Mouse (Mus musculus) splenic B cell, adult 2 months (primary cell): ENCODE measurements around the gene Qpct.

ENCODE experiments used
- DNase-seq: peaks from one replicate; pipeline ENCODE4 v3.0.0-alpha.2; 2011; ENCODE audit warnings: low read depth, low spot score
- H3K27me3 ChIP-seq: 2 replicates; pipeline ENCODE4 v1.6.1; 2012; ENCODE audit warnings: mild to moderate bottlenecking, low read length, moderate library complexity, mixed read lengths; ENCODE audit not compliant: control insufficient read depth, poor library complexity, insufficient read depth, severe bottlenecking
- H3K36me3 ChIP-seq: 2 replicates; pipeline ENCODE4 v1.6.1; 2012; ENCODE audit warnings: mild to moderate bottlenecking, low read length, moderate library complexity, mixed read lengths; ENCODE audit not compliant: control insufficient read depth, poor library complexity, insufficient read depth, severe bottlenecking

Gene Qpct

GRCm38 (mm10) chr17:79051606-79052005 is at the start of gene Qpct:
Qpct (plus strand) TSS chr17:79051906.
- Histone ChIP-seq H3K27me3 (no peaks in the 10 kb centered on the region), H3K36me3 (no peaks in the 10 kb centered on the region)
- no peak for DNase-seq

- no peak for DNase-seq
- H3K27me3 ChIP-seq, result no peaks in the 10 kb centered on the region
- peaks cover 8% of the 10 kb centered on the region for H3K36me3 ChIP-seq
These were observed 38.1 kb upstream of the Qpct start for GRCm38 (mm10) chr17:79013625-79014024.

GRCm38 (mm10) chr17:79014911-79015685 is 36.6 kb upstream of the Qpct start:
- Histone ChIP-seq H3K27me3 (no peaks in the 10 kb centered on the region), H3K36me3 (peaks cover 8% of the 10 kb centered on the region)
- DNase-seq, result no peak

- Histone ChIP-seq H3K27me3 (no peaks in the 10 kb centered on the region), H3K36me3 (peaks cover 8% of the 10 kb centered on the region)
- no peak for DNase-seq
These were observed 35.9 kb upstream of the Qpct start for GRCm38 (mm10) chr17:79015831-79016230.

GRCm38 (mm10) chr17:79018422-79018821 is 33.3 kb upstream of the Qpct start:
- no peaks in the 10 kb centered on the region for H3K36me3 ChIP-seq
- DNase-seq, result no peak
- H3K27me3 ChIP-seq, result no peaks in the 10 kb centered on the region

GRCm38 (mm10) chr17:79019726-79020207 is 31.9 kb upstream of the Qpct start:
- Histone ChIP-seq H3K36me3 (no peaks in the 10 kb centered on the region), H3K27me3 (no peaks in the 10 kb centered on the region)
- peak; percentile 11 for DNase-seq

GRCm38 (mm10) chr17:79020208-79020983 is 31.3 kb upstream of the Qpct start, which contains the start of gene Prkd3:
Prkd3 (minus strand) TSS chr17:79020816.
- DNase-seq, result peak; percentile 60
- H3K36me3 ChIP-seq, result no peaks in the 10 kb centered on the region
- H3K27me3 ChIP-seq, result no peaks in the 10 kb centered on the region

- Histone ChIP-seq H3K27me3 (no peaks in the 10 kb centered on the region), H3K36me3 (no peaks in the 10 kb centered on the region)
- no peak for DNase-seq
These were observed 30.7 kb upstream of the Qpct start for GRCm38 (mm10) chr17:79020984-79021335.

GRCm38 (mm10) chr17:79022746-79023145 is 29.0 kb upstream of the Qpct start:
- DNase-seq, result no peak
- H3K36me3 ChIP-seq, result no peaks in the 10 kb centered on the region
- no peaks in the 10 kb centered on the region for H3K27me3 ChIP-seq

GRCm38 (mm10) chr17:79024544-79024943 is 27.2 kb upstream of the Qpct start:
- Histone ChIP-seq H3K27me3 (no peaks in the 10 kb centered on the region), H3K36me3 (no peaks in the 10 kb centered on the region)
- DNase-seq, result no peak

GRCm38 (mm10) chr17:79029226-79029625 is 22.5 kb upstream of the Qpct start:
- Histone ChIP-seq H3K36me3 (no peaks in the 10 kb centered on the region), H3K27me3 (no peaks in the 10 kb centered on the region)
- DNase-seq, result no peak

GRCm38 (mm10) chr17:79031569-79031968 is 20.1 kb upstream of the Qpct start:
- Histone ChIP-seq H3K27me3 (no peaks in the 10 kb centered on the region), H3K36me3 (no peaks in the 10 kb centered on the region)
- no peak for DNase-seq

- Histone ChIP-seq H3K36me3 (no peaks in the 10 kb centered on the region), H3K27me3 (no peaks in the 10 kb centered on the region)
- no peak for DNase-seq
These were observed 18.9 kb upstream of the Qpct start for GRCm38 (mm10) chr17:79032782-79033181.

GRCm38 (mm10) chr17:79039660-79040059 is 12.0 kb upstream of the Qpct start:
- Histone ChIP-seq H3K27me3 (no peaks in the 10 kb centered on the region), H3K36me3 (no peaks in the 10 kb centered on the region)
- DNase-seq, result no peak

- Histone ChIP-seq H3K36me3 (no peaks in the 10 kb centered on the region), H3K27me3 (no peaks in the 10 kb centered on the region)
- no peak for DNase-seq
These were observed 8.0 kb upstream of the Qpct start for GRCm38 (mm10) chr17:79043705-79044104.
